Mouse (Mus musculus) CD8-positive naive resting alpha-beta T cell, adult 57 days (primary cell): ENCODE results near the gene Pold1. TPM values are rescaled to one million over a fixed set of nuclear protein-coding genes. Genes with fewer than 3 reads are reported as not detected.

ENCODE experiments used
- total RNA-seq: library from RNA; stranded (reverse); gene quantifications from one replicate; pipeline ENCODE4 v1.2.4, GENCODE M21; 2023

Pold1 gene
- 57.8 TPM for total RNA-seq

GRCm38 (mm10) chr7:44548497-44549087, at the start of gene Pold1:
Gene Pold1, minus strand, starts transcription at chr7:44548849.

GRCm38 (mm10) chr7:44590402-44591347, 42.0 kb upstream of the Pold1 start, which contains the start of gene Kcnc3:
Gene Kcnc3, plus strand, starts transcription at chr7:44590664.

GRCm38 (mm10) chr7:44572213-44572701, 23.6 kb upstream of the Pold1 start, which contains the start of gene Napsa:
Gene Napsa, plus strand, starts transcription at chr7:44572380.

GRCm38 (mm10) chr7:44553826-44554225, 5.2 kb upstream of the Pold1 start, which contains the start of gene Nr1h2:
Gene Nr1h2, minus strand, starts transcription at chr7:44553951.

GRCm38 (mm10) chr7:44531946-44532732, 16.5 kb downstream of the Pold1 start, which contains the start of gene Spib:
Gene Spib, minus strand, starts transcription at chr7:44532071.

GRCm38 (mm10) chr7:44524502-44524901, 24.1 kb downstream of the Pold1 start, which contains the start of gene Mybpc2:
Gene Mybpc2, minus strand, starts transcription at chr7:44524656.

GRCm38 (mm10) chr7:44495992-44496770, 52.5 kb downstream of the Pold1 start, which contains the start of the genes Emc10 and Fam71e1:
Gene Emc10, minus strand, starts transcription at chr7:44496529.
Gene Fam71e1, plus strand, starts transcription at chr7:44496581.

Other genes with a start within 250 kb of the Pold1 start
- 0.89 TPM for gene Clec11a, start 241.9 kb downstream of the Pold1 start, total RNA-seq
- gene Shank1, start 238.6 kb downstream of the Pold1 start, total RNA-seq = 2.8 TPM
- gene Syt3, start 164.7 kb downstream of the Pold1 start, total RNA-seq = not detected
- not detected for gene 1700008O03Rik, start 163.0 kb downstream of the Pold1 start, total RNA-seq
- not detected for gene Lrrc4b, start 119.8 kb downstream of the Pold1 start, total RNA-seq
- not detected for gene Aspdh, start 83.5 kb downstream of the Pold1 start, total RNA-seq
- 46.8 TPM for gene Josd2, start 80.9 kb downstream of the Pold1 start, total RNA-seq
- gene Emc10, start 52.3 kb downstream of the Pold1 start, total RNA-seq = 96.1 TPM
- gene Fam71e1, start 52.3 kb downstream of the Pold1 start, total RNA-seq = 7.1 TPM
- gene Mybpc2, start 24.2 kb downstream of the Pold1 start, total RNA-seq = 0.64 TPM
- gene Spib, start 16.8 kb downstream of the Pold1 start, total RNA-seq = 27.7 TPM
- gene Nr1h2, start 5.1 kb upstream of the Pold1 start, total RNA-seq = 263 TPM
- gene Napsa, start 23.5 kb upstream of the Pold1 start, total RNA-seq = 37.0 TPM
- 3.1 TPM for gene Kcnc3, start 41.8 kb upstream of the Pold1 start, total RNA-seq
- gene Myh14, start 122.0 kb upstream of the Pold1 start, total RNA-seq = not detected
- not detected for gene Izumo2, start 159.9 kb upstream of the Pold1 start, total RNA-seq
- 74.9 TPM for gene Vrk3, start 199.6 kb upstream of the Pold1 start, total RNA-seq
- gene Zfp473, start 202.2 kb upstream of the Pold1 start, total RNA-seq = 1.3 TPM